Mouse (Mus musculus): ENCODE data around the gene Rgs11. TPM values are rescaled to one million over a fixed set of nuclear protein-coding genes. Genes with fewer than 3 reads are reported as not detected.

Gene Rgs11
- 0.90 to 4.4 TPM (median 2.1 TPM) in 4 replicates for total RNA-seq (2023; ENCODE audit: inconsistent age)

GRCm38 (mm10) chr17:26202737-26203136 lies at the start of gene Rgs11:
TSS of gene Rgs11 (plus strand) at chr17:26202951.

GRCm38 (mm10) chr17:26198892-26199291 lies 3.9 kb upstream of the Rgs11 start, which contains the start of gene Pdia2:
TSS of gene Pdia2 (minus strand) at chr17:26199087.

GRCm38 (mm10) chr17:26207686-26208085 lies 4.9 kb downstream of the Rgs11 start, which contains the start of gene Arhgdig:
TSS of gene Arhgdig (minus strand) at chr17:26207786.

GRCm38 (mm10) chr17:26244101-26244841 lies 41.5 kb downstream of the Rgs11 start, which contains the start of gene Fam234a:
TSS of gene Fam234a (minus strand) at chr17:26244242.

GRCm38 (mm10) chr17:26252539-26253251 lies 49.9 kb downstream of the Rgs11 start, which contains the start of gene Luc7l:
TSS of gene Luc7l (plus strand) at chr17:26252896.

Other genes with a start within 250 kb of the Rgs11 start
- 35.7 to 39.1 TPM (median 38.2 TPM) in 4 replicates for gene Capn15, start 217.2 kb upstream of the Rgs11 start, total RNA-seq (2023; ENCODE audit: inconsistent age)
- gene Rab11fip3, start 133.4 kb upstream of the Rgs11 start, total RNA-seq (2023; ENCODE audit: inconsistent age) = 9.1 to 12.2 TPM (median 10.4 TPM) in 4 replicates
- gene Decr2, start 112.6 kb upstream of the Rgs11 start, total RNA-seq (2023; ENCODE audit: inconsistent age) = 4.8 to 6.3 TPM (median 5.3 TPM) in 4 replicates
- gene Nme4, start 107.3 kb upstream of the Rgs11 start, total RNA-seq (2023; ENCODE audit: inconsistent age) = 0.72 to 1.2 TPM (median 1.0 TPM) in 4 replicates
- 21.2 to 26.2 TPM (median 23.0 TPM) in 4 replicates for gene Tmem8, start 89.7 kb upstream of the Rgs11 start, total RNA-seq (2023; ENCODE audit: inconsistent age)
- 42.4 to 57.1 TPM (median 53.7 TPM) in 4 replicates for gene Mrpl28, start 79.5 kb upstream of the Rgs11 start, total RNA-seq (2023; ENCODE audit: inconsistent age)
- gene Axin1, start 64.3 kb upstream of the Rgs11 start, total RNA-seq (2023; ENCODE audit: inconsistent age) = 82.1 to 86.8 TPM (median 85.6 TPM) in 4 replicates
- gene Pdia2, start 3.9 kb upstream of the Rgs11 start, total RNA-seq (2023; ENCODE audit: inconsistent age) = not detected in 4 replicates
- not detected in 4 replicates for gene Arhgdig, start 4.8 kb downstream of the Rgs11 start, total RNA-seq (2023; ENCODE audit: inconsistent age)
- gene Fam234a, start 41.3 kb downstream of the Rgs11 start, total RNA-seq (2023; ENCODE audit: inconsistent age) = 15.1 to 23.8 TPM (median 16.9 TPM) in 4 replicates
- 83.4 to 100 TPM (median 90.9 TPM) in 4 replicates for gene Luc7l, start 49.9 kb downstream of the Rgs11 start, total RNA-seq (2023; ENCODE audit: inconsistent age)
- gene Neurl1b, start 211.9 kb downstream of the Rgs11 start, total RNA-seq (2023; ENCODE audit: inconsistent age) = 0.10 to 0.45 TPM (median 0.26 TPM) in 4 replicates